Mouse (Mus musculus) hindbrain, embryonic 12.5 days (tissue): ENCODE data around the gene Atp13a3. TPM values are rescaled to one million over a fixed set of nuclear protein-coding genes. Genes with fewer than 3 reads are reported as not detected.
"Not testable (repeated sequence)": the region's sequence is repeated elsewhere in the genome, so short reads cannot be mapped to it uniquely, and the experiment has no call there.

Source experiments
- ATAC-seq: fragments of 200-750 bp; cut with Nextera tagmentation; 2 replicates; pipeline ENCODE4 v1.8.0; 2017; ENCODE audit warnings: moderate TSS enrichment; ENCODE audit not compliant: low FRiP score
- H3K27ac ChIP-seq: fragments of 300-500 bp; sonication (generic); 2 replicates; pipeline ENCODE4 v1.5.1; 2016; ENCODE audit warnings: mild to moderate bottlenecking
- H3K27me3 ChIP-seq: fragments of 300-500 bp; sonication (generic); 2 replicates; pipeline ENCODE4 v1.6.1; 2016; ENCODE audit warnings: mild to moderate bottlenecking
- H3K36me3 ChIP-seq: fragments of 300-500 bp; sonication (generic); 2 replicates; pipeline ENCODE4 v1.6.1; 2016; ENCODE audit warnings: mild to moderate bottlenecking
- H3K4me1 ChIP-seq: fragments of 300-500 bp; sonication (generic); 2 replicates; pipeline ENCODE4 v1.6.1; 2016
- H3K4me2 ChIP-seq: fragments of 300-500 bp; sonication (generic); replicated peaks from 2 replicates; pipeline ENCODE4 v1.6.1; 2016; ENCODE audit warnings: mild to moderate bottlenecking
- H3K4me3 ChIP-seq: fragments of 300-500 bp; sonication (generic); 2 replicates; pipeline ENCODE4 v1.5.1; 2016; ENCODE audit warnings: mild to moderate bottlenecking
- H3K9ac ChIP-seq: fragments of 300-500 bp; sonication (generic); 2 replicates; pipeline ENCODE4 v1.6.1; 2016; ENCODE audit warnings: mild to moderate bottlenecking, moderate library complexity
- H3K9me3 ChIP-seq: fragments of 300-500 bp; sonication (generic); replicated peaks from 2 replicates; pipeline ENCODE4 v1.6.1; 2016; ENCODE audit warnings: mild to moderate bottlenecking
- WGBS: fragments of 180-500 bp; shearing (Covaris S2); methylation state at CpG from one replicate; pipeline ENCODE4 v1.1.7; 2016; 5-methylcytosine and 5-hydroxymethylcytosine counted together
- polyA plus RNA-seq: library from polyadenylated mRNA; unstranded; fragments of >200 nt; fragmentation: Nextera tagmentation; extraction: Ambion mirVana; gene quantifications from 2 replicates; pipeline ENCODE4 v1.2.1, GENCODE M21; 2016

Gene Atp13a3
- polyA plus RNA-seq, 1 experiment from 2014 or later, result 14.6 TPM

DNA sequence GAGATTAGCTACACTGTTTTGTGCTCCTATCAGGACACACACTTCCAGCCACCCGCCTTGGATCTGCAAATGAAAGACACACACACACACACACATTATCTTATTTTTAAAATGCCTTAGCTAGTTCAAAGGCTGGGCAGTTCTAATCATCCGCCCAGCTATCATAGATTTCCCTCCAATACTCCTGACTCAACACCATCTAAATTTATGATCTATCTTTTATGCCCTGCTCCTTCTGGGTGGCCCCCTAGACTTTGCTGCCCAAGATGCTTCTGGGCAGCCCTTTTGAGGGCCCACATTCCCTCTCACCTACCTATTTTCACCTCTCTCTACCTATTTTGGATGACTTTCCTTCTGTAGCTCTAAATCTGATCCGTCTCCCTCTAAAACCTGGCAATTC lies 29.5 kb downstream of the Atp13a3 start:
- H3K9me3 ChIP-seq, result no peaks in the 10 kb centered on the region
- H3K4me1 ChIP-seq, result no peaks in the 10 kb centered on the region
- no peaks in the 10 kb centered on the region for H3K36me3 ChIP-seq
- ATAC-seq, result no peak
- no peak overlapping the region for H3K4me3 ChIP-seq
- H3K9ac ChIP-seq, result no peak overlapping the region
- WGBS, result 86% methylated on average over 3 of the region's 3 CpGs
- no peak overlapping the region for H3K4me2 ChIP-seq
- no peak overlapping the region for H3K27ac ChIP-seq
- no peaks in the 10 kb centered on the region for H3K27me3 ChIP-seq

DNA sequence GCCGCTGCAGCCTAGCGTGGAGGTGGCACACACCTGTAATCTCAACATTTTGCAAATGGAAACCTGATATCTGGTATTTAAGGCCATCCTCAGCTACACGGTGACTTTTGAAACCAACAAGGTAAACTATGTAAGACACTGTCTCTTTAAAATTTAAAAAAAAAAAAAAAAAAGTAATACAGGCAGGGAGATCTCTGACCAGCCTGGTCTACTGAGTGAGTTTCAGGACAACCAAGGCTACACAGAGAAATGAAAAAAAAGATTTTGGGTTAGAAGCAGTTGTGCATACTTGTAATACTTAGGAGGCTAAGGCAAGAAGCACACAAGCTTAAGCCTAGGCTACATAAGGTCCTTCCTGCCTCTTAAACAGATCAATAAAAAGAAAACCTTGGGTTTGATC lies 30.8 kb downstream of the Atp13a3 start:
- no peak for ATAC-seq
- H3K9ac ChIP-seq, result no peak overlapping the region

DNA sequence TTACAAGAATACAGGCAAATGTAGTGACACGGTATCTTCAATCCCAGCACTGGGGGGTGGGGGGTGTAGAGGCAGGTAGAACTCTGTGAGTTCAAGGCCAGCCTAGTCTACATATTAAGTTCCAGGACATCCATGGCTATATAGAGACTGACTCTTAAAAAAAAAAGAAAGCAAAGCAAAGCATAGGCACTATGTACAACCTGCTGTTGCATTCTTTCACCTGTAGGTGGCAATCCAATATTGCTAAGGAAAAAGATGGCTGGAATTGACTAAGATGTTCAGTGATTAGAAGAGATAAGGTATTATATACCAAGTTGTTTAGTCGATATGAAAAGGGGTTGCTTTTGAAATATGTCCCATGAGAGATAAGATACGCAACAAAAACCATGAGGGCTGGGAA lies 31.5 kb downstream of the Atp13a3 start:
- Histone ChIP-seq H3K27me3 (no peaks in the 10 kb centered on the region), H3K27ac (no peak overlapping the region), H3K4me3 (no peak overlapping the region), H3K9ac (no peak overlapping the region), H3K36me3 (no peaks in the 10 kb centered on the region), H3K9me3 (no peaks in the 10 kb centered on the region), H3K4me1 (no peaks in the 10 kb centered on the region), H3K4me2 (no peak overlapping the region)
- ATAC-seq, result no peak
- WGBS, result 76% methylated on average over 3 of the region's 3 CpGs

More for the DNA sequence above, 30.8 kb downstream of the Atp13a3 start:
- 88% methylated on average over 3 of the region's 3 CpGs for WGBS
- Histone ChIP-seq H3K4me3 (no peak overlapping the region), H3K9me3 (no peaks in the 10 kb centered on the region), H3K4me2 (no peak overlapping the region), H3K4me1 (no peaks in the 10 kb centered on the region), H3K27me3 (no peaks in the 10 kb centered on the region), H3K36me3 (no peaks in the 10 kb centered on the region), H3K27ac (no peak overlapping the region)

DNA sequence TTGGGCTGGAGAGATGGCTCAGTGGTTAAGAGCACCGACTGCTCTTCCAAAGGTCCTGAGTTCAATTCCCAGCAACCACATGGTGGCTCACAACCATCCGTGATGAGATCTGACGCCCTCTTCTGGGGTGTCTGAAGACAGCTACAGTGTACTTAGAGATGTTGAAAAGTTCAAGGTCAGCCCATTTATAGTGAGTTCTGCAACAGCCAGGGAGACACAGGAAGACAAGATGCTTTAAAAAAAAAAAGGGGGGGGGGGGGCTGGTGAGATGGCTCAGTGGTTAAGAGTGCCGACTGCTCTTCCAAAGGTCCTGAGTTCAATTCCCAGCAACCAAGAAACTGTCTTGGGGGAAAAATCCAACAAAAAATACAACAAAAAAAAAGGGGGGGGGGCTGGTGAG lies 32.5 kb downstream of the Atp13a3 start:
- not testable (repeated sequence) for H3K9ac ChIP-seq, H3K9me3 ChIP-seq, H3K4me1 ChIP-seq, H3K4me2 ChIP-seq, H3K27ac ChIP-seq, H3K27me3 ChIP-seq, H3K36me3 ChIP-seq, H3K4me3 ChIP-seq, ATAC-seq
- WGBS, result 91% methylated on average over 4 of the region's 4 CpGs

DNA sequence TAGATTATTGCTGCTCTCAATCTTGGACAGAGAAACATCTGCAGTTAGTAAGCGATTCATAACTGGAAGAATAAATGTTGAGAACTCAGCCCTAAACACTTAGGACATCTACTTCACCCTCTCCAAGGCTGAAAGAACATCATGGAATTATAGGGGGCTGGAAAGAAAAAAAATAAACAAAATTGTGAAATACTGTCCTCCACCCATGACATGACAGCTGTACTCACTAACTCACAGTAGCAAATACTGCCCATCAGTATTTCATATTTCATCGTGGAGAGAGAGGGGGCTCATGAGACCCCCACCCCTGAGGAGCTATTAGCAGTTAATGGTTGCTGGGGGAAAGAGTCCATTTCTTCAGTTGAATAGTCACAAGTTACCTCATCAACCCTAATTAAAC lies 38.4 kb downstream of the Atp13a3 start:
- H3K9ac ChIP-seq, result no peak overlapping the region
- H3K36me3 ChIP-seq, result no peaks in the 10 kb centered on the region
- no peak overlapping the region for H3K4me3 ChIP-seq
- H3K9me3 ChIP-seq, result no peaks in the 10 kb centered on the region
- H3K4me1 ChIP-seq, result no peaks in the 10 kb centered on the region
- H3K27ac ChIP-seq, result no peak overlapping the region
- H3K27me3 ChIP-seq, result no peaks in the 10 kb centered on the region
- 84% methylated on average over 2 of the region's 2 CpGs for WGBS
- no peak overlapping the region for H3K4me2 ChIP-seq
- ATAC-seq, result no peak

DNA sequence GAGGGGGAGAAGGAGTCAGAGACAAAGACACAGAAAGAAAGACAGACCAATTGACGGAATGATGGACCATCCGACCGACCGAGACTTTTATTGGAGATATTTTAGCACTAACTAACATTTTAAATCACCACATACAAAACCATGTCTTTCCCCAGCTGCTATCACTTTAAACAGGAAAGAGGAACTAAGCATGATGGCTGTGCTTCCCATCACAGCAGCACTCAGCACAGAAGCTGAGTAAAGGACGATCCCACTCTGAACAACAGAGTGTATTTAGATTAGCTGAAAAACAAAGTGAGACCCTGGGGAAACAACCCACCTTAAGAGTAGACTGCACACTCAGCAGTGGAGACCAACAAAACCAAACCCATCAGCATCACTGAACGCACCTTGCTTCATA lies 41.2 kb downstream of the Atp13a3 start:
- Histone ChIP-seq H3K9me3 (no peaks in the 10 kb centered on the region), H3K4me3 (no peak overlapping the region), H3K36me3 (no peaks in the 10 kb centered on the region), H3K27me3 (no peaks in the 10 kb centered on the region), H3K4me2 (no peak overlapping the region), H3K4me1 (no peaks in the 10 kb centered on the region), H3K9ac (no peak overlapping the region), H3K27ac (no peak overlapping the region)
- 88% methylated on average over 6 of the region's 6 CpGs for WGBS
- no peak for ATAC-seq

DNA sequence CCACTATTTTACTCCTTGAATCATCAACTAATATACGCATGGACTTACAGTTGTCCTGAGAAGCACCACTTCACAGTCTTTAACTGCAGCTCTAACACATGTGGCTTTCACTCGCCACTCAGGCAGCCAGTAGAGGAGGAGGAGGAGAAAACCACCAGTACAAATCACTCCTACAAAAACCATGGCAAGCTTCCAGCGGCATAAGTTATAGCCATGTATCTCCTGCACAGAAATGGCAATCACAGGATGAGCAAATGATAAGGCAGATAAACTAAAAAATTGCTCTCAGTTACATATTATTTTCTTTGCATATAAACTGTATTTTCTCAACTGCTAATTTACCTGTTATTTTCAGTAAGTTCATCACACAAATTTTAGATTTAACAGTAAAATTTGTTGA lies 43.2 kb downstream of the Atp13a3 start:
- no peak overlapping the region for H3K4me2 ChIP-seq
- no peak overlapping the region for H3K4me3 ChIP-seq
- H3K27me3 ChIP-seq, result no peaks in the 10 kb centered on the region
- no peak overlapping the region for H3K27ac ChIP-seq
- no peaks in the 10 kb centered on the region for H3K9me3 ChIP-seq
- ATAC-seq, result no peak
- no peaks in the 10 kb centered on the region for H3K36me3 ChIP-seq
- no peaks in the 10 kb centered on the region for H3K4me1 ChIP-seq
- 89% methylated on average over 3 of the region's 3 CpGs for WGBS
- no peak overlapping the region for H3K9ac ChIP-seq

DNA sequence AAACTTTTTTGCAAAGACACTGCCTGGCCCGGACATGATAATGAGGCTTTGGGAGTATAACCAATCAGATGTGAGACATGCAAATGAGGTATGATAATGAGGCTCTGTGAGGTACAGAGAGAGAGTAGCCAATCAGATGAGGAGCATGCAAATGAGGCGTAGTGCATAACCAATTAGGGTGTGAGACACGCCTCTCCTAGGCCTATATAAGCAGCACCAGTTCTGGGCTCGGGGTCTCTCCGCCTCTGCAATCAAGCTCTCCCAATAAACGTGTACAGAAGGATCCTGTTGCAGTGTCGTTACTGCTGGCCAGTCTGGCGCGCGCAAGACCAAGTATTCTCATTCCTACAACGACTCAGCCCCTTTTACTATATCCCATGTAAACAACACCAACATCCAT lies 52.3 kb downstream of the Atp13a3 start:
- H3K27me3 ChIP-seq, H3K9ac ChIP-seq, H3K4me1 ChIP-seq, H3K27ac ChIP-seq, H3K9me3 ChIP-seq, H3K4me2 ChIP-seq, ATAC-seq, H3K4me3 ChIP-seq: not testable (repeated sequence)
- peaks cover 26% of the 10 kb centered on the region for H3K36me3 ChIP-seq
- WGBS, result 97% methylated on average over 11 of the region's 11 CpGs

DNA sequence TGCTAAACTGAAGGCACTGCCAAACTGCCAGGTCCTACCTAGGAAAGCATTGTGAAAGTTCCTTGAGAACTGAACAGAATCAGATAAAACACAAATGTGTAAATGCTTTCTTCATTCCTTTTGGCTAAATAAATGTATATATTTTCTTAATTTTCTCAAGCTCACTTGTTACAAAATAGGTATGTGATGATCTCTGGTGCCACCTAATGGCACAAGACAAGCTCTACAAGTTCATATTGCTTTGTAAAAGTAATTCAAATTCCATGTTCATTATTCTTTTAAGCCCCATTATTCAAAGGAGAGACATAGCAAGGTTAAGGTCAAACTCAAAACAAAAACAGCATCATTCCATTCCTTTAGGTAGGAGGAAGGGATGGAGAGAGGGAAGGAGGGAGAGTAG lies 91.5 kb downstream of the Atp13a3 start:
- Histone ChIP-seq H3K36me3 (peaks cover 4% of the 10 kb centered on the region; the same call in 1 of the 2 replicates), H3K4me2 (no peak overlapping the region), H3K27ac (no peak overlapping the region), H3K9ac (no peak overlapping the region), H3K27me3 (peaks cover 29% of the 10 kb centered on the region), H3K9me3 (no peaks in the 10 kb centered on the region), H3K4me1 (peaks cover 8% of the 10 kb centered on the region), H3K4me3 (no peak overlapping the region)
- ATAC-seq, result no peak

DNA sequence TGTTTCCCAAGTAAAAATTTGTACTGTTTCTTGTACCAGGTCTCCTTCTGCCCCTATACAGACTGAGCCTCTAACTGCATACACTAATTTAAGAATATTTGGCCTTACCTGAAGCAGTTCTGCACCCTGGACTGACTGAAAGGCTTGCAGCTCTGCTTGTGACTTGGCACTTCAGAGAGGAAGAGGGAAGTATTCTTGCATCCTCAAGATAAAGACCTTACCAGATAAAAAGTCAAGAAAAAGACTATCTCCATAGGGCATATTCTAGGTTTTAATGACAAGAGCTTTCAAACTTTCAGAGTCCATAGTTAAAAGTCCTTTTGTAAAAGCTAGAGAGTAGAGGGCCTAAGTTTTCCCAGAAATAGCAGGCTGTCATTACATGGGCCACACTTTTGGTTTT lies 95.1 kb downstream of the Atp13a3 start, which contains the start of gene Gp5:
TSS of gene Gp5 (minus strand) at position 133 of the 400 bp plus-strand sequence.
- H3K36me3 ChIP-seq, result peaks cover 3% of the 10 kb centered on the region; the same call in 1 of the 2 replicates
- no peak within 1 kb of the TSS for H3K27ac ChIP-seq
- H3K9ac ChIP-seq, result 0 out of 2 replicates have a peak within 1 kb of the TSS, but pooled peaks have one; percentile 59
- peak within 1 kb of the TSS; percentile 99 for H3K4me2 ChIP-seq
- peak within 1 kb of the TSS; percentile 60 for H3K4me3 ChIP-seq
- peaks cover 20% of the 10 kb centered on the region for H3K4me1 ChIP-seq
- no peaks in the 10 kb centered on the region for H3K9me3 ChIP-seq
- no peak for ATAC-seq
- H3K27me3 ChIP-seq, result peaks cover 62% of the 10 kb centered on the region

DNA sequence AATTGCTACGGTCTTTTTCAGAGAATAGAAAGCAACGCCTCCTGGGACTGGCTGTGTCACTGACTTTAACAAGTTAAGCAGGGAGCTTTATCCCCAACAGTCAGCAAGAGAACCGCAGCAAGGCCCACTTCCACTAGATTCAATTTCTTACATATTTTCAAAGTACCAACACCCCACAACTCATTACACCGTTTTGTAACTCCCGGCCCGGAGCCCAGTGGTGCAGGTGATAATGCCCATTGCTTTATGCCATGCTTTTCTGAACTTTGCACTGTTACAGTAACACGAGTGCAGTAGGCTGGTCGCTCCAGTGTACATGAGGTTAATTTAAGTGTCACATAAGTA lies 95.6 kb downstream of the Atp13a3 start:
- Histone ChIP-seq H3K4me3 (no peak overlapping the region), H3K36me3 (no peaks in the 10 kb centered on the region), H3K9ac (no peak overlapping the region), H3K27me3 (peaks cover 62% of the 10 kb centered on the region), H3K4me2 (no peak overlapping the region), H3K9me3 (no peaks in the 10 kb centered on the region), H3K27ac (no peak overlapping the region), H3K4me1 (peaks cover 20% of the 10 kb centered on the region)
- WGBS, result 52% methylated on average over 8 of the region's 8 CpGs
- no peak for ATAC-seq

DNA sequence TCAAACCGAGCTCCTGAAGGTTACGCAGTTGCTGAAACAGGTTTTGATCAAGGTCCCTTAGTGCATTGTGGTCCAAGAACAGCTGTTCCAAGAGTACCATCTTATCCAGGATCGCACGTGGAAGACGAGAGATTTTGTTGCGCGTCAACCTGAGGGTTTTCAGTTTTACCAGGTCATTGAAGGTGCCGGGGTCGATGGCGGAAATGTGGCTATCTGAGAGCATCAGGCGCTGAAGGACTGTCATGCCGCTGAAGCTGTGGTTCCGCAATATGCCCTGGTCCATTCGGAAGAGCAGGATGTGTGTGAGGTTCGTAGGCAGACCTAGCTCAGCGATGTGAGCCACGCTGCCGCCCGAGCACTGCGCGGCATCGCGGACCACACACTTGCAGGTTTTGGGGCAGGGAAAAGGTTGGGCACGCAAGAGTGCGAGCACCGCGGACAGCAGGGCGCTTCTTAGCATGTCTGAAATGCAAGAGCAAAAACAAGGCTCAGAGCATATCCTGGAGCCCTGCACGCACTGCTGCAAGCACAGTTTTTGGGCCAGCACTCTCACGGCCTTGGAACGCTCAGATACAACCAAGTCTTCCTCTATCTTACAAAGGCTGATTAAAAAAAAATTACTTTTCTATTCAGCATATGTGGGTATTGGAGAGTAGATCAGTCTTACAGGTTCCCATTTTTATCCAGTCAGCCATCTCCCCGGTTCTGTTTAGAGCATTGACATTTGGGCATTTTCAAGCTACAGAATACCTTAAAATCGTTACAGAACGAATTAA lies 96.2 kb downstream of the Atp13a3 start:
- peak overlapping the region; percentile 60 for H3K4me3 ChIP-seq
- H3K9ac ChIP-seq, result peak overlapping the region; percentile 59
- peaks cover 65% of the 10 kb centered on the region for H3K27me3 ChIP-seq
- H3K4me1 ChIP-seq, result peaks cover 20% of the 10 kb centered on the region
- 4% methylated on average over 34 of the region's 34 CpGs for WGBS
- no peaks in the 10 kb centered on the region for H3K36me3 ChIP-seq
- no peak for ATAC-seq
- H3K9me3 ChIP-seq, result no peaks in the 10 kb centered on the region
- H3K27ac ChIP-seq, result no peak overlapping the region
- H3K4me2 ChIP-seq, result peak overlapping the region; percentile 99

DNA sequence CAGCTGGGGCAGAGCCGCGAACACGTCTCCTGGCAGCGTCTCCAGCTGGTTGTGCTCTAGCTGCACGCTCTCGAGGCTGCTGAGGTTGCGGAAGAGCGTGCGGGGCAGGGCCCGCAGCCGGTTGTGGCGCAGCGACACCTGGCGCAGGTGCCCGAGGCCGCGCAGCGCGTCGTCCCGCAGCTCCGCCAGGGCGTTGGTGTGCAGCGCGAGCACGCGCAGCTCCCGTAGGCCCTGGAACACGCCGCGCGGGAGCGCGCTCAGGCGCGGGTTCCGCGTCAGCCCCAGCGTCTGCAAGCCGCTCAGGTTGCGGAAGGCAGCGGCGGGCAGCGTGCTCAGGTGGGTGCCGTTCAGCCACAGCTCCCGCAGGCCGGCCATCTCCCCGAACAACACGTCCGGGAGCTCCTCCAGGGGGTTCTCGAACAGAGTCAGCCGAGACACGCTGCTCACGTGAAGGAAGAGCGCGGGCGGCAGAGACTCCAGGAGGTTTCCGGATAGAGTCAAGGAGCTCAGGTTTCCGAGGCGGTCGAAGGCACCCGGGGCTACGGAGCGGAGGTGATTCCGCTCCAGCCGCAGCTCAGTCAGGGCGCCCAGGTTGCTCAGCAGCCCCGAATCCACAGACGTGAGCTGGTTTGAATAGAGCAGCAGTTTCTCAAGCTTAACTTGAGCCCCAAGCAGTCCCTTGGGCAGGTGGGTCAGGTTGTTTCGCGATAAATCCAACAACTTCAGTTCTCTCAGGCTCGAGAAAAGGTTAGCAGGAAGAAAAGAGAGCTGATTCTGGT lies 97.0 kb downstream of the Atp13a3 start:
- Histone ChIP-seq H3K27me3 (peaks cover 73% of the 10 kb centered on the region), H3K9ac (peak overlapping the region; percentile 59), H3K9me3 (no peaks in the 10 kb centered on the region), H3K4me2 (peak overlapping the region; percentile 99), H3K4me3 (peak overlapping the region; percentile 60), H3K27ac (no peak overlapping the region), H3K4me1 (peaks cover 20% of the 10 kb centered on the region), H3K36me3 (no peaks in the 10 kb centered on the region)
- ATAC-seq, result peak; percentile 53
- under 1% methylated on average over 68 of the region's 72 CpGs for WGBS
